Mouse (Mus musculus) C2C12 (cell line): ENCODE measurements around the gene Pkd1. TPM values are rescaled to one million over a fixed set of nuclear protein-coding genes. Genes with fewer than 3 reads are reported as not detected.

Experiments
- H3K27me3 ChIP-seq: one replicate; pipeline ENCODE4 v1.6.1; 2011; ENCODE audit not compliant: control insufficient read depth, insufficient read depth, insufficient read length
- H3K36me3 ChIP-seq: one replicate; pipeline ENCODE4 v1.6.1; 2011; ENCODE audit not compliant: control insufficient read depth, insufficient read depth
- H3K4me3 ChIP-seq: one replicate; pipeline ENCODE4 v1.5.1; 2011; ENCODE audit warnings: mild to moderate bottlenecking, control low read depth; ENCODE audit not compliant: poor library complexity, insufficient read depth, severe bottlenecking
- H3K79me2 ChIP-seq: one replicate; pipeline ENCODE4 v1.6.1; 2011; ENCODE audit not compliant: control insufficient read depth, insufficient read depth
- H3K79me3 ChIP-seq: one replicate; pipeline ENCODE4 v1.6.1; 2011; ENCODE audit warnings: low read depth, control low read depth
- H3ac ChIP-seq: one replicate; pipeline ENCODE3; 2011; ENCODE audit warnings: low read depth; ENCODE audit not compliant: control insufficient read depth, insufficient read length
- CEBPB ChIP-seq: IDR thresholded peaks from one replicate; pipeline ENCODE4 v1.6.1; 2011; ENCODE audit warnings: low read depth, mild to moderate bottlenecking, control low read depth, moderate library complexity
- CTCF ChIP-seq: IDR thresholded peaks from one replicate; pipeline ENCODE4 v1.5.1; 2011; ENCODE audit not compliant: control insufficient read depth, insufficient read depth, insufficient read length
- FOSL1 ChIP-seq: IDR thresholded peaks from one replicate; pipeline ENCODE4 v1.8.0; 2011; ENCODE audit warnings: mild to moderate bottlenecking, low read length; ENCODE audit not compliant: poor library complexity, insufficient read depth, severe bottlenecking
- MAX ChIP-seq: IDR thresholded peaks from one replicate; pipeline ENCODE4 v1.6.1; 2011; ENCODE audit warnings: mild to moderate bottlenecking, control low read depth
- MYOD1 ChIP-seq: IDR thresholded peaks from one replicate; pipeline ENCODE4 v1.6.1; 2011; ENCODE audit warnings: low read depth; ENCODE audit not compliant: control insufficient read depth, insufficient read length
- MYOG ChIP-seq: IDR thresholded peaks from one replicate; pipeline ENCODE4 v1.6.1; 2011; ENCODE audit not compliant: control insufficient read depth, insufficient read length; ENCODE audit errors: extremely low read depth
- USF1 ChIP-seq: IDR thresholded peaks from one replicate; pipeline ENCODE4 v1.6.1; 2011; ENCODE audit warnings: low read depth, mild to moderate bottlenecking, control low read depth, moderate library complexity
- polyA plus RNA-seq: library from polyadenylated mRNA; unstranded; fragments of >200 nt; fragmentation: generic; extraction: Trizol; gene quantifications from one replicate; pipeline ENCODE4 v1.2.1, GENCODE M21; 2012; ENCODE audit warnings: missing spikeins

Gene Pkd1
- polyA plus RNA-seq, 1 experiment, result 50.6 TPM

GRCm38 (mm10) chr17:24507806-24508460 is 41.7 kb upstream of the Pkd1 start:
- Histone ChIP-seq H3K36me3 (peaks cover 37% of the 10 kb centered on the region), H3K79me3 (no peaks in the 10 kb centered on the region), H3ac (no peak overlapping the region), H3K79me2 (no peaks in the 10 kb centered on the region), H3K27me3 (no peaks in the 10 kb centered on the region), H3K4me3 (no peak overlapping the region)
- no peak for TF ChIP-seq MYOD1
- no peak for TF ChIP-seq FOSL1
- no peak for TF ChIP-seq USF1
- no peak for TF ChIP-seq MYOG
- TF ChIP-seq CEBPB, result no peak
- TF ChIP-seq CTCF, result no peak
- no peak for TF ChIP-seq MAX

DNA sequence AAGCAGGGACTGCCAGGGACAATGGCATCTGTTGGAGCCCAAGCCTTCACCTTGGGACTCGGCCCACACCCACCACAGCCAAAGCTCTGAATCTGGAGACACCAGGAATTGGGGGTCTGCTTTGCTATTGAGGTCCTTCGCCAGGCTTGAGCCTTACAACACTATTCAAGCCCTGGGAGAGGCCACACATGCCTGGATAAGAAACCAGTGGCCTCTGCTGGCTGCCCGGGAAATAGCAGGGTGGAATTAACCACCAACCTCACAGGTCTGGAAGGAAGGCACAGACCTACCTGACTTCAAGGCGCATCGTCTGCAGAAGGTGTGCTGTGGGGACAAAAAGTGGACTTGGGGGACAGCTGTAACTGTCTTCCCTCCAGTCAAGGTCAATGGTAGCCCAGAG is 36.0 kb upstream of the Pkd1 start:
- H3K79me2 ChIP-seq, result no peaks in the 10 kb centered on the region
- H3K79me3 ChIP-seq, result peaks cover 2% of the 10 kb centered on the region
- peaks cover 64% of the 10 kb centered on the region for H3K36me3 ChIP-seq
- H3ac ChIP-seq, result no peak overlapping the region
- H3K27me3 ChIP-seq, result no peaks in the 10 kb centered on the region
- TF ChIP-seq FOSL1 (no peak), MYOD1 (no peak), MAX (no peak), USF1 (no peak), MYOG (no peak)
- H3K4me3 ChIP-seq, result no peak overlapping the region

- Histone ChIP-seq H3K27me3 (no peaks in the 10 kb centered on the region), H3K79me3 (peaks cover 6% of the 10 kb centered on the region), H3K4me3 (no peak overlapping the region), H3K36me3 (peaks cover 62% of the 10 kb centered on the region), H3K79me2 (peaks cover 7% of the 10 kb centered on the region), H3ac (no peak overlapping the region)
- TF ChIP-seq USF1 (no peak), CEBPB (no peak), MYOG (no peak), FOSL1 (no peak), CTCF (no peak), MAX (no peak), MYOD1 (no peak)
Measured at GRCm38 (mm10) chr17:24514270-24515257, 35.1 kb upstream of the Pkd1 start.

GRCm38 (mm10) chr17:24520450-24520849 is 29.2 kb upstream of the Pkd1 start:
- H3ac ChIP-seq, result no peak overlapping the region
- H3K79me3 ChIP-seq, result peaks cover 54% of the 10 kb centered on the region
- TF ChIP-seq FOSL1 (no peak), MYOG (no peak), MYOD1 (no peak), CEBPB (no peak), MAX (no peak), CTCF (no peak), USF1 (no peak)
- peaks cover 42% of the 10 kb centered on the region for H3K36me3 ChIP-seq
- no peak overlapping the region for H3K4me3 ChIP-seq
- peaks cover 66% of the 10 kb centered on the region for H3K79me2 ChIP-seq
- H3K27me3 ChIP-seq, result no peaks in the 10 kb centered on the region

DNA sequence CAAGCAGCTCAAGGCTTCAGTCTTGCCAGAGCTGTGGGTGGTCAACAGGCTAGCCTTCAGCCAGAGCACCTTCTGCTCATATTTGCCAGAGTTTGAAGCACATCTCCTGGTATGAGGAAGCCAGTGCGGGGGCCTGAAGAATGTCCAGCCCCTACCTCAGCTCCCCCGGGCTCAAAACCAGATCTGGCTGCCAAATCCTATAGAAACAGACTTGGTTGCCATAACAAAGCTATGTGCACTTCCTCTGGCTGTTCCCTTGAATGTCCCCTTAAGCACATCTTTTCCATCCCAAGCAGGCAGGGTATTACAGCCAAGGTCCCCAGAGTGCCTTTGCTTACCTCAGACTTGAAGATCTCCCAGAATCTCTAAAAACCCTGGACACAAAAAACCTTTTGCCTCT is 24.9 kb upstream of the Pkd1 start:
- Histone ChIP-seq H3ac (no peak overlapping the region), H3K27me3 (no peaks in the 10 kb centered on the region), H3K36me3 (peaks cover 39% of the 10 kb centered on the region), H3K79me3 (peaks cover 80% of the 10 kb centered on the region), H3K4me3 (no peak overlapping the region), H3K79me2 (peaks cover 95% of the 10 kb centered on the region)
- no peak for TF ChIP-seq FOSL1
- TF ChIP-seq CEBPB, result no peak
- TF ChIP-seq MYOD1, result no peak
- TF ChIP-seq MAX, result no peak
- no peak for TF ChIP-seq CTCF
- TF ChIP-seq USF1, result no peak
- TF ChIP-seq MYOG, result no peak
